Mouse (Mus musculus) brain, embryonic 14.5 days (tissue): ENCODE measurements around the gene Wdr77.

Experiments used
- CTCF ChIP-seq: fragments of 200-500 bp; IDR thresholded peaks from 2 replicates; pipeline ENCODE4 v1.5.1; 2012; ENCODE audit warnings: inconsistent platforms, mild to moderate bottlenecking, moderate library complexity, borderline replicate concordance; ENCODE audit not compliant: insufficient read depth, insufficient read length; ENCODE audit errors: extremely low read depth
- POLR2A ChIP-seq: fragments of 200-500 bp; IDR thresholded peaks from 2 replicates; pipeline ENCODE4 v1.6.1; 2012; ENCODE audit warnings: mild to moderate bottlenecking, inconsistent platforms, borderline replicate concordance; ENCODE audit not compliant: poor library complexity, insufficient read depth, insufficient read length, severe bottlenecking; ENCODE audit errors: extremely low read depth

- TF ChIP-seq POLR2A (no peak), CTCF (no peak)
Observed at GRCm38 (mm10) chr3:105933926-105934325, 25.2 kb upstream of the Wdr77 start.
